In the genomic region with DNA sequence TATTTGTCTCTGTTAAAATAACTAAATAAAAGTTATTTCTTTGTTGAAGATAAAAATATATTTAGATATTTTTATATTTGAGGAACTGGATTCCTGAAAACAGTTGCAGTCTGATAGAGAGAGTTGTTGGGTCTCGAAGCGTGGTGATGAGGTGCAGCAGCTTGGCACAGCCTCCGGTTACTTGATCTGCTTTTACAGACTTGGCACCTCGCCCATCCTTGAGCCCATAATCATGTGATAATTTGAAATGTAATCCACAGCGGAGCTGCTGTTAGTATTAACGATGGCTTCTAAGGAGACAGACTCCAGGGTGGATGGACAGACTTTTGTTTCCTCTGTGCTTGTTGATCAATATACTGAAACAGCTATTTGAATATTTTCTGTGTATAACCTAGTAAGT, we compare ENCODE assay signal across 8 mouse cellular contexts. TPM values are rescaled to one million over a fixed set of nuclear protein-coding genes. Genes with fewer than 3 reads are reported as not detected.
A peak's percentile ranks its signal among the peaks of the same experiment; 100 is the strongest.
DNase-seq lines count a peak whose midpoint lies in the region; ATAC-seq and TF ChIP-seq lines count a peak whose summit lies in the region.

No protein-coding gene starts in this region.

- peaks cover 35% of the 10 kb centered on the region for H3K4me1 ChIP-seq in forebrain, embryonic 13.5 days

- peaks cover 93% of the 10 kb centered on the region for H3K79me2 ChIP-seq in myocyte (ENCODE audit: control insufficient read depth, insufficient read depth)

- no peaks in the 10 kb centered on the region for H3K36me3 ChIP-seq in forebrain, embryonic 13.5 days (ENCODE audit: poor library complexity, severe bottlenecking)
- no peaks in the 10 kb centered on the region for H3K36me3 ChIP-seq in myocyte (ENCODE audit: control insufficient read depth, insufficient read depth)

- no peak overlapping the region for H3ac ChIP-seq in myocyte (ENCODE audit: control insufficient read depth, insufficient read length)

- intact Hi-C loops in left cerebral cortex, postnatal 36 days (cut with DNase I): no loop called here
- intact Hi-C loops in heart, postnatal 25 days (cut with DNase I): no loop called here

- no peaks in the 10 kb centered on the region for H3K27me3 ChIP-seq in forebrain, embryonic 13.5 days
- H3K27me3 ChIP-seq in myocyte (ENCODE audit: control insufficient read depth, insufficient read depth, insufficient read length): no peaks in the 10 kb centered on the region

- no peak overlapping the region for H3K4me3 ChIP-seq in forebrain, embryonic 13.5 days
- H3K4me3 ChIP-seq in myocyte: no peak overlapping the region

- no peak for TF ChIP-seq POLR2A in myocyte (IDR thresholded peaks at IDR 0.05; ENCODE audit: insufficient read length, low read depth)

- peak; percentile 88 for ATAC-seq in forebrain, embryonic 13.5 days
- ATAC-seq in granulocyte monocyte progenitor cell, adult 5-6 weeks (replicated peaks; ENCODE audit: poor library complexity, severe bottlenecking): no peak; the same call in 1 of the 2 replicates

- H3K9me3 ChIP-seq in forebrain, embryonic 13.5 days (replicated peaks): no peaks in the 10 kb centered on the region

- H3K27ac ChIP-seq in forebrain, embryonic 13.5 days: no peak overlapping the region

- peak; percentile 23 for DNase-seq in left cerebral cortex, adult 11 months (ENCODE audit: low spot score)
- no peak for DNase-seq in left cerebral cortex, postnatal 36 days (ENCODE audit: low spot score in 2 of 2)
- peak; percentile 61 for DNase-seq in adrenal gland, adult 8-10 months
- DNase-seq in heart, postnatal 25 days (ENCODE audit: low spot score): peak; percentile 26
- peak; percentile 27 for DNase-seq in layer of hippocampus, adult 9-11 months

- H3K9ac ChIP-seq in forebrain, embryonic 13.5 days: no peak overlapping the region

- no peak overlapping the region for H3K4me2 ChIP-seq in forebrain, embryonic 13.5 days
- H3K4me2 ChIP-seq in myocyte (ENCODE audit: low read depth): peak overlapping the region; percentile 48

- WGBS in forebrain, embryonic 13.5 days: 10% methylated on average over 6 of the region's 6 CpGs

TF ChIP-seq in myocyte, 11 proteins besides CTCF, POLR2A, EP300 and RAD21:
- peak; percentile 3 for TF ChIP-seq USF1 (IDR thresholded peaks at IDR 0.05; ENCODE audit: low read depth)
- TF ChIP-seq CEBPB (IDR thresholded peaks at IDR 0.05; ENCODE audit: insufficient read depth, poor library complexity, severe bottlenecking): no peak
- TF ChIP-seq TCF3 (IDR thresholded peaks at IDR 0.05; ENCODE audit: insufficient read length, low read depth): no peak

RNA-seq across cellular contexts. Expression of a gene that starts 35.3 kb away (rescaled TPM):
- 100 to 1,000 TPM; 146 to 153 TPM for total RNA-seq in left cerebral cortex, postnatal 36 days (2021)
- 10 to 100 TPM; 65.2 to 83.9 (median 75.7) TPM for total RNA-seq in adrenal gland, adult 8-10 months (2022)
- 10.9 and 12.3 TPM in 2 replicates for polyA plus RNA-seq in forebrain, embryonic 13.5 days (2015; fragmentation: Nextera tagmentation; extraction: Ambion mirVana)
- total RNA-seq in heart, postnatal 25 days (2021): 10 to 100 TPM; 56.9 to 65.6 TPM
- polyA plus RNA-seq in myocyte (2012; fragmentation: generic; extraction: Trizol): 8.9 TPM
- 67.3 and 74.5 TPM in 2 replicates for total RNA-seq in granulocyte monocyte progenitor cell, adult 5-6 weeks (2014; fragmentation: Nextera tagmentation)
- total RNA-seq in granulocyte monocyte progenitor cell, adult 5-6 weeks (2017): 98.5 and 103 TPM in 2 replicates

RNA-seq across cellular contexts. Expression of a gene that starts 53.0 kb away (rescaled TPM):
- 10 to 100 TPM; 94.7 to 97.0 TPM for total RNA-seq in left cerebral cortex, postnatal 36 days (2021)
- 10 to 100 TPM; 75.4 to 88.7 (median 82.5) TPM for total RNA-seq in adrenal gland, adult 8-10 months (2022)
- 102 and 112 TPM in 2 replicates for polyA plus RNA-seq in forebrain, embryonic 13.5 days (2015; fragmentation: Nextera tagmentation; extraction: Ambion mirVana)
- total RNA-seq in heart, postnatal 25 days (2021): 10 to 100 TPM; 78.6 to 79.4 TPM
- polyA plus RNA-seq in myocyte (2012; fragmentation: generic; extraction: Trizol): 14.8 TPM
- total RNA-seq in granulocyte monocyte progenitor cell, adult 5-6 weeks (2014; fragmentation: Nextera tagmentation): 59.5 and 62.9 TPM in 2 replicates
- 77.7 and 82.9 TPM in 2 replicates for total RNA-seq in granulocyte monocyte progenitor cell, adult 5-6 weeks (2017)

Comparison
In these comparisons a context has a peak if more than half of its experiments do, and no peak if none do; other contexts are left out.
1. DNase-seq: peak in left cerebral cortex, adult 11 months (single experiment), adrenal gland, adult 8-10 months (single experiment), heart, postnatal 25 days (single experiment) and layer of hippocampus, adult 9-11 months (single experiment); none in left cerebral cortex, postnatal 36 days (0 of 2).